Mouse (Mus musculus) liver, embryonic 16.5 days (tissue): ENCODE measurements around the gene Kremen2. TPM values are rescaled to one million over a fixed set of nuclear protein-coding genes. Genes with fewer than 3 reads are reported as not detected.
A peak's percentile ranks its signal among the peaks of the same experiment; 100 is the strongest.

ENCODE experiments used
- ATAC-seq: fragments of 200-750 bp; cut with Nextera tagmentation; 2 replicates; pipeline ENCODE4 v1.8.0; 2017; ENCODE audit warnings: low read depth, mild to moderate bottlenecking, moderate number of reproducible peaks, moderate library complexity
- H3K27ac ChIP-seq: fragments of 300-500 bp; sonication (generic); 2 replicates; pipeline ENCODE4 v1.5.1; 2014; ENCODE audit warnings: mild to moderate bottlenecking, low read length
- H3K27me3 ChIP-seq: fragments of 300-500 bp; sonication (generic); 2 replicates; pipeline ENCODE4 v1.6.1; 2014; ENCODE audit warnings: low read depth, low read length, mixed read lengths; ENCODE audit not compliant: control insufficient read depth, insufficient read depth
- H3K36me3 ChIP-seq: fragments of 300-500 bp; sonication (generic); 2 replicates; pipeline ENCODE4 v1.6.1; 2014; ENCODE audit warnings: mild to moderate bottlenecking; ENCODE audit not compliant: control insufficient read depth, insufficient read depth
- H3K4me1 ChIP-seq: fragments of 300-500 bp; sonication (generic); 2 replicates; pipeline ENCODE4 v1.6.1; 2014; ENCODE audit warnings: low read depth, low read length, mixed read lengths; ENCODE audit not compliant: control insufficient read depth
- H3K4me2 ChIP-seq: fragments of 300-500 bp; sonication (generic); 2 replicates; pipeline ENCODE4 v1.6.1; 2014; ENCODE audit warnings: low read depth, low read length, mixed read lengths
- H3K4me3 ChIP-seq: fragments of 300-500 bp; sonication (generic); 2 replicates; pipeline ENCODE4 v1.5.1; 2014; ENCODE audit warnings: low read depth, mild to moderate bottlenecking, low read length
- H3K9ac ChIP-seq: fragments of 300-500 bp; sonication (generic); 2 replicates; pipeline ENCODE4 v1.6.1; 2014; ENCODE audit warnings: low read depth, low read length
- H3K9me3 ChIP-seq: fragments of 300-500 bp; sonication (generic); replicated peaks from 2 replicates; pipeline ENCODE4 v1.6.1; 2016; ENCODE audit warnings: low read length; ENCODE audit not compliant: control insufficient read depth
- WGBS: fragments of 180-500 bp; shearing (Covaris S2); extraction: QIAGEN DNeasy Blood & Tissue Kit; methylation state at CpG from one replicate; pipeline ENCODE4 v1.1.7; 2014; ENCODE audit not compliant: insufficient replicate concordance; 5-methylcytosine and 5-hydroxymethylcytosine counted together
- polyA plus RNA-seq: library from polyadenylated mRNA; unstranded; fragments of >200 nt; fragmentation: Nextera tagmentation; extraction: Ambion mirVana; gene quantifications from 2 replicates; pipeline ENCODE4 v1.2.1, GENCODE M21; 2015

Gene Kremen2
- polyA plus RNA-seq, 1 experiment from 2014 or later, result not detected

GRCm38 (mm10) chr17:23748026-23748425 lies 2.4 kb upstream of the Kremen2 start:
- H3K27ac ChIP-seq, result no peak overlapping the region
- no peaks in the 10 kb centered on the region for H3K9me3 ChIP-seq
- peaks cover 9% of the 10 kb centered on the region; the same call in 1 of the 2 replicates for H3K4me1 ChIP-seq
- H3K27me3 ChIP-seq, result peaks cover 49% of the 10 kb centered on the region
- H3K36me3 ChIP-seq, result no peaks in the 10 kb centered on the region
- ATAC-seq, result no peak
- no peak overlapping the region for H3K9ac ChIP-seq
- H3K4me3 ChIP-seq, result no peak overlapping the region
- no peak overlapping the region for H3K4me2 ChIP-seq
- 23% methylated on average over 6 of the region's 6 CpGs for WGBS

GRCm38 (mm10) chr17:23747471-23747870 lies 1.8 kb upstream of the Kremen2 start:
- no peak overlapping the region for H3K27ac ChIP-seq
- no peak overlapping the region for H3K9ac ChIP-seq
- no peak overlapping the region for H3K4me2 ChIP-seq
- peaks cover 11% of the 10 kb centered on the region for H3K4me1 ChIP-seq
- H3K9me3 ChIP-seq, result no peaks in the 10 kb centered on the region
- no peak for ATAC-seq
- peaks cover 55% of the 10 kb centered on the region for H3K27me3 ChIP-seq
- no peak overlapping the region for H3K4me3 ChIP-seq
- 59% methylated on average over 3 of the region's 3 CpGs for WGBS
- H3K36me3 ChIP-seq, result no peaks in the 10 kb centered on the region

DNA sequence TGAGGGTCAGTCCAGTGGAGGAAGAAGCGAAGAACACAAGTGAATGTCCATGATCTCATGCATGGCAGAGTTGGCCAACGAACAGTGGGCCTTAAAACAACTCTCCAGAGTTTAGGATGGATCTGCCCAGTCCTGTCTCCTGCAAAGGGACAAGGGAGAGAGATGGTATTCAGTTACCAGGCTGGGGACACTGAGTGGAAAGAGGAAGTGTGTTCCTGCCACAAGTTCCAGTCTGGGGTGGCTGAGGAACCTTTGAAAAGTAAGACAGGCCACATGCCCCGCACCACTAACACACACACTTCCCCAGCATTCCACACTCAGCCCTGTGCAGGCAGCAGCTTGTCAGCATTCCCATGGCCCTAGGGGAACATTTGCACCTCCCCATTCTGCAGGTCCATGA lies 1.1 kb upstream of the Kremen2 start:
- no peaks in the 10 kb centered on the region for H3K9me3 ChIP-seq
- peaks cover 62% of the 10 kb centered on the region for H3K27me3 ChIP-seq
- H3K4me2 ChIP-seq, result no peak overlapping the region
- H3K4me3 ChIP-seq, result no peak overlapping the region
- H3K9ac ChIP-seq, result no peak overlapping the region
- ATAC-seq, result no peak
- H3K4me1 ChIP-seq, result peaks cover 14% of the 10 kb centered on the region
- no peaks in the 10 kb centered on the region for H3K36me3 ChIP-seq
- WGBS, result 42% methylated on average over 3 of the region's 3 CpGs
- no peak overlapping the region for H3K27ac ChIP-seq

GRCm38 (mm10) chr17:23746311-23746710 lies 678 bp upstream of the Kremen2 start:
- no peak overlapping the region for H3K4me2 ChIP-seq
- WGBS, result 12% methylated on average over 12 of the region's 12 CpGs
- ATAC-seq, result no peak

DNA sequence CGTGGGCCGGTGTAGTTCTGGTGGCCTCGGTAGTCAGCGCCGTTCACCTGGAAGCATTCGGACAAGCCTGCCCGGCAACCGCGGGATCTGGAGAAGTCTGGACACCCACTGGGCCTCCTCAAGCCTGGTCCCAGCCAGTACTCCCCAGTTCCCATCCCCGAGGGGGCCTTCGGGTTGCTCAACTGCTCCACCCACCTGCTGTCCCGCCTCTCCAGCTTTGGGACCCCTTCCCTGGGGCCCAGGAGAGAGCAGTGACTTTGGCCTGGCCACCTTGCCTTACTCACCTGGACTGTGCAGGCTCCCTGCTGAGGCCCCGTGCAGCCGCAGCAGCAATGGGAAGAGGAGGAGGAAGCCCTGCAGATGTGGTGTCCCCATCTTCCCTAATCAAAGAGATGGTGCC lies 982 bp downstream of the Kremen2 start:
- WGBS, result 6% methylated on average over 14 of the region's 14 CpGs
- H3K9me3 ChIP-seq, result no peaks in the 10 kb centered on the region
- H3K27ac ChIP-seq, result no peak overlapping the region
- no peak overlapping the region for H3K9ac ChIP-seq
- peaks cover 82% of the 10 kb centered on the region for H3K27me3 ChIP-seq
- H3K4me3 ChIP-seq, result no peak overlapping the region
- no peaks in the 10 kb centered on the region for H3K36me3 ChIP-seq
- no peak for ATAC-seq
- peaks cover 27% of the 10 kb centered on the region for H3K4me1 ChIP-seq
- H3K4me2 ChIP-seq, result no peak overlapping the region

More at GRCm38 (mm10) chr17:23746311-23746710, 678 bp upstream of the Kremen2 start:
- peaks cover 66% of the 10 kb centered on the region for H3K27me3 ChIP-seq
- H3K36me3 ChIP-seq, result no peaks in the 10 kb centered on the region
- no peak overlapping the region for H3K27ac ChIP-seq
- H3K9ac ChIP-seq, result no peak overlapping the region
- H3K4me1 ChIP-seq, result peaks cover 14% of the 10 kb centered on the region
- no peak overlapping the region for H3K4me3 ChIP-seq
- H3K9me3 ChIP-seq, result no peaks in the 10 kb centered on the region

DNA sequence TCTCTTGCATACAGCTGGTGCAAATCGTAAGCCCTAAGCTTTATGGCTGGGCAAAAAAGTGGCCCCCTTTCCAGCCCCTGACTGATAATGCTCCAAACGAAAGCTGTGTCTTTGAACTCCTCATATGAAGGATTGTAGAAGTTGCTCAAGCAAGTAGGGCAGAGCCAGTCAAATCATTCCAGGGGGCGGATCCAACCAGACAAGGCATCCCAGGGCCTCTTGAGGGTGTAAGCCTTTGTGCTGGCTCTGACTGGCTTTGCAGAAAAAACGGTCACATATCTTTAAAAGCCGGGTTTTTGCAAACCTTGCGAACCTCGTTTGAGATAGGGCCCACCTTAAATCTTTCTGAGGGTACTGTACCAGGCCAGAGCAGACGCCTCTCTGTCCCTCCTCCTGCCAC lies 1.6 kb downstream of the Kremen2 start:
- Histone ChIP-seq H3K4me2 (no peak overlapping the region), H3K27ac (no peak overlapping the region), H3K9me3 (no peaks in the 10 kb centered on the region), H3K9ac (no peak overlapping the region), H3K4me1 (peaks cover 29% of the 10 kb centered on the region), H3K4me3 (no peak overlapping the region), H3K36me3 (no peaks in the 10 kb centered on the region), H3K27me3 (peaks cover 87% of the 10 kb centered on the region)
- 25% methylated on average over 8 of the region's 8 CpGs for WGBS
- ATAC-seq, result no peak

- 53% methylated on average over 12 of the region's 12 CpGs for WGBS
- H3K4me2 ChIP-seq, result no peak overlapping the region
These were observed 2.7 kb downstream of the Kremen2 start for GRCm38 (mm10) chr17:23742941-23743340.

DNA sequence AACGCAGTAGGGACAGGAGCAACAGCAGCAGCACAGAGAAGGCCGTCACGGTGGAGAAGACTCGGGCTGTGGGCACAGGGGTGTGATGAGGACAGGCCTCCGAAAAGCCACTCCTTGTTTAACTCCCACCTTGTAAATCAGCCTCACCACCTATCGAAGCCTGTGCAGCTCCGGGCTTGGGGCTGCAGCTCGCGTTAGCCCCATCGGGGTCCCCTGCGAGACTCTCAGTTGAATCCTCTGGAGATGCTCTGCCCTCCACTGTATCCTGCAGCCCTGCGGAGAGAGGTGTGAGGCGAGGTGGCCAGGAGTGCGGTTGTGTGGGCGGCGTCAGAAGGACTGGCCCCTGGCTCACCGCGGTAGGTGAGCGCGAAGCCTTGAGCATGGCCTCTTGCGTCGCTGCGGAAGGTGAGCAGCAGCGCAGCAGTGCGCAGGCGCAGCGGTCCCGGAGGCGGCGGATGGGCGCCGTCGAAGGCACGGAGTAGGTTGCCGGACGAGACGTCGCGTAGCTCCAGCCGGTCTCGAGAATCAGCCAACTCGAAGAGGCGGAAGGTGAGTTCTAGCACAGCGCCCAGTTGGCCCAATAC lies 3.3 kb downstream of the Kremen2 start:
- WGBS, result 9% methylated on average over 44 of the region's 44 CpGs
- no peak overlapping the region for H3K27ac ChIP-seq
- H3K36me3 ChIP-seq, result no peaks in the 10 kb centered on the region
- no peak for ATAC-seq
- H3K4me1 ChIP-seq, result peaks cover 32% of the 10 kb centered on the region
- peaks cover 95% of the 10 kb centered on the region for H3K27me3 ChIP-seq
- H3K4me3 ChIP-seq, result 0 out of 2 replicates have a peak overlapping the region, but pooled peaks have one; percentile 2
- H3K9ac ChIP-seq, result no peak overlapping the region
- H3K9me3 ChIP-seq, result no peaks in the 10 kb centered on the region
- no peak overlapping the region for H3K4me2 ChIP-seq

More at GRCm38 (mm10) chr17:23742941-23743340, 2.7 kb downstream of the Kremen2 start:
- Histone ChIP-seq H3K27ac (no peak overlapping the region), H3K9me3 (no peaks in the 10 kb centered on the region), H3K27me3 (peaks cover 95% of the 10 kb centered on the region), H3K4me1 (peaks cover 32% of the 10 kb centered on the region), H3K9ac (no peak overlapping the region), H3K4me3 (no peak overlapping the region), H3K36me3 (no peaks in the 10 kb centered on the region)
- ATAC-seq, result no peak

- no peak overlapping the region for H3K9ac ChIP-seq
- ATAC-seq, result no peak
These were observed 4.0 kb downstream of the Kremen2 start for GRCm38 (mm10) chr17:23741359-23742209.

More at GRCm38 (mm10) chr17:23741359-23742209, 4.0 kb downstream of the Kremen2 start:
- Histone ChIP-seq H3K27me3 (peaks cover 90% of the 10 kb centered on the region), H3K4me1 (peaks cover 32% of the 10 kb centered on the region), H3K4me3 (no peak overlapping the region), H3K9me3 (no peaks in the 10 kb centered on the region), H3K36me3 (peaks cover under 1% of the 10 kb centered on the region), H3K4me2 (no peak overlapping the region), H3K27ac (no peak overlapping the region)
- WGBS, result 42% methylated on average over 38 of the region's 38 CpGs
